In genomic region chr7:25238015-25238706, GRCm38 (mm10) we compare ENCODE assay signal across 8 mouse cellular contexts. TPM values are rescaled to one million over a fixed set of nuclear protein-coding genes. Genes with fewer than 3 reads are reported as not detected.
DNase-seq lines count a peak whose midpoint lies in the region; ATAC-seq and TF ChIP-seq lines count a peak whose summit lies in the region.

No protein-coding gene starts in this region.

- peaks cover 38% of the 10 kb centered on the region for H3K36me3 ChIP-seq in megakaryocyte, embryonic 14.5 days (replicated peaks; ENCODE audit: low read length)

- ATAC-seq in activated CD4-positive, CD25-positive, alpha-beta regulatory T cell, adult 4 months, result peak; percentile 74

- TF ChIP-seq CTCF in cortical plate, adult 2 months (IDR thresholded peaks at IDR 0.05; ENCODE audit: extremely low read depth, insufficient read depth, low read length), result no peak

- H3K4me1 ChIP-seq in cortical plate, adult 2 months (ENCODE audit: control insufficient read depth, insufficient read depth, low read length), result peaks cover 6% of the 10 kb centered on the region; the same call in 1 of the 2 replicates
- H3K4me1 ChIP-seq in megakaryocyte, embryonic 14.5 days, result peaks cover 70% of the 10 kb centered on the region

- no peaks in the 10 kb centered on the region for H3K9me3 ChIP-seq in megakaryocyte, embryonic 14.5 days

- H3K27me3 ChIP-seq in megakaryocyte, embryonic 14.5 days (replicated peaks), result no peaks in the 10 kb centered on the region

- H3K27ac ChIP-seq in cortical plate, adult 2 months (ENCODE audit: insufficient read depth, low read length), result peak overlapping the region; percentile 85

- H3K4me3 ChIP-seq in cortical plate, adult 2 months (ENCODE audit: insufficient read depth, low read length), result peak overlapping the region; percentile 36
- peak overlapping the region; percentile 96 for H3K4me3 ChIP-seq in megakaryocyte, embryonic 14.5 days (replicated peaks)

- peak; percentile 90 for DNase-seq in gastrocnemius, adult 8-10 months (ENCODE audit: low spot score in 2 of 2)
- DNase-seq in hindlimb bud, embryonic 11.5 days (ENCODE audit: extremely low spot score, low read depth, low spot score), result peak; percentile 97
- DNase-seq in left cerebral cortex, adult 8-10 months (ENCODE audit: low spot score in 2 of 2), result peak; percentile 93 to 96
- peak; percentile 96 to 98 for DNase-seq in right cerebral cortex, postnatal 10 days (ENCODE audit: low spot score in 2 of 2)
- DNase-seq in urinary bladder, postnatal 25 days (ENCODE audit: low spot score), result peak; percentile 79

- TF ChIP-seq POLR2A in cortical plate, adult 2 months (IDR thresholded peaks at IDR 0.05; ENCODE audit: extremely low read depth, insufficient read depth, low read length), result peak; percentile 93

RNA-seq across cellular contexts. Expression of gene Gsk3a, which starts 0.5 kb away (rescaled TPM):
- polyA plus RNA-seq in activated CD4-positive, CD25-positive, alpha-beta regulatory T cell, adult 4 months (2017; shearing (Covaris generic)), result 1 to 10 TPM; 8.9 to 9.8 TPM
- 287 and 292 TPM in 2 replicates for polyA plus RNA-seq in cortical plate, adult 2 months (2012; rRNA removed)
- 10 to 100 TPM; 87.5 to 93.5 (median 90.1) TPM for total RNA-seq in gastrocnemius, adult 8-10 months (2022)
- 100 to 1,000 TPM; 214 to 232 (median 222) TPM for total RNA-seq in left cerebral cortex, adult 8-10 months (2022)
- 55.6 and 120 TPM in 2 replicates for polyA plus RNA-seq in megakaryocyte, embryonic 14.5 days (2012; ENCODE audit: insufficient read depth, low replicate concordance)

RNA-seq across cellular contexts. Expression of gene Erf, which starts 12.4 kb away (rescaled TPM):
- polyA plus RNA-seq in activated CD4-positive, CD25-positive, alpha-beta regulatory T cell, adult 4 months (2017; shearing (Covaris generic)), result under 1 TPM; 0.28 to 0.38 TPM
- polyA plus RNA-seq in cortical plate, adult 2 months (2012; rRNA removed), result 47.2 and 48.6 TPM in 2 replicates
- total RNA-seq in gastrocnemius, adult 8-10 months (2022), result 1 to 10 TPM; 4.2 to 5.8 (median 5.7) TPM
- total RNA-seq in left cerebral cortex, adult 8-10 months (2022), result 10 to 100 TPM; 61.3 to 75.7 (median 69.9) TPM
- polyA plus RNA-seq in megakaryocyte, embryonic 14.5 days (2012; ENCODE audit: insufficient read depth, low replicate concordance), result 44.8 and 66.8 TPM in 2 replicates

RNA-seq across cellular contexts. Expression of gene Zfp526, which starts 16.9 kb away (rescaled TPM):
- polyA plus RNA-seq in activated CD4-positive, CD25-positive, alpha-beta regulatory T cell, adult 4 months (2017; shearing (Covaris generic)), result 1 to 10 TPM; 2.6 to 4.0 TPM
- polyA plus RNA-seq in cortical plate, adult 2 months (2012; rRNA removed), result 7.4 and 8.0 TPM in 2 replicates
- 1 to 10 TPM; 5.5 to 6.4 (median 6.1) TPM for total RNA-seq in gastrocnemius, adult 8-10 months (2022)
- 10 to 100 TPM; 12.1 to 12.9 (median 12.8) TPM for total RNA-seq in left cerebral cortex, adult 8-10 months (2022)
- polyA plus RNA-seq in megakaryocyte, embryonic 14.5 days (2012; ENCODE audit: insufficient read depth, low replicate concordance), result 4.8 and 8.9 TPM in 2 replicates

RNA-seq across cellular contexts. Expression of gene Dedd2, which starts 17.7 kb away (rescaled TPM):
- polyA plus RNA-seq in activated CD4-positive, CD25-positive, alpha-beta regulatory T cell, adult 4 months (2017; shearing (Covaris generic)), result 10 to 100 TPM; 26.7 to 31.8 TPM
- polyA plus RNA-seq in cortical plate, adult 2 months (2012; rRNA removed), result 22.7 and 25.7 TPM in 2 replicates
- total RNA-seq in gastrocnemius, adult 8-10 months (2022), result 1 to 10 TPM; 8.0 to 9.2 (median 8.6) TPM
- 10 to 100 TPM; 21.2 to 24.5 (median 22.2) TPM for total RNA-seq in left cerebral cortex, adult 8-10 months (2022)
- 16.7 and 34.3 TPM in 2 replicates for polyA plus RNA-seq in megakaryocyte, embryonic 14.5 days (2012; ENCODE audit: insufficient read depth, low replicate concordance)

RNA-seq across cellular contexts. Expression of gene Cic, which starts 29.3 kb away (rescaled TPM):
- polyA plus RNA-seq in activated CD4-positive, CD25-positive, alpha-beta regulatory T cell, adult 4 months (2017; shearing (Covaris generic)), result 10 to 100 TPM; 23.2 to 26.0 TPM
- polyA plus RNA-seq in cortical plate, adult 2 months (2012; rRNA removed), result 89.6 and 94.1 TPM in 2 replicates
- 10 to 100 TPM; 26.4 to 38.7 (median 30.1) TPM for total RNA-seq in gastrocnemius, adult 8-10 months (2022)
- total RNA-seq in left cerebral cortex, adult 8-10 months (2022), result 100 to 1,000 TPM; 196 to 238 (median 227) TPM
- 290 and 655 TPM in 2 replicates for polyA plus RNA-seq in megakaryocyte, embryonic 14.5 days (2012; ENCODE audit: insufficient read depth, low replicate concordance)

Comparison
In these comparisons a context has a peak if more than half of its experiments do, and no peak if none do; other contexts are left out.
1. Peak in every context shown above with its lines: DNase-seq, ATAC-seq, H3K4me3 ChIP-seq and H3K27ac ChIP-seq.
2. RNA of gene Erf, which starts 12.4 kb away (polyA plus RNA-seq): 47.2 to 48.6 TPM in cortical plate, adult 2 months and 44.8 to 66.8 TPM in megakaryocyte, embryonic 14.5 days; 0.28 to 0.38 TPM in activated CD4-positive, CD25-positive, alpha-beta regulatory T cell, adult 4 months; every median in the first group is over 10 times any median in the second.